In the genomic region with DNA sequence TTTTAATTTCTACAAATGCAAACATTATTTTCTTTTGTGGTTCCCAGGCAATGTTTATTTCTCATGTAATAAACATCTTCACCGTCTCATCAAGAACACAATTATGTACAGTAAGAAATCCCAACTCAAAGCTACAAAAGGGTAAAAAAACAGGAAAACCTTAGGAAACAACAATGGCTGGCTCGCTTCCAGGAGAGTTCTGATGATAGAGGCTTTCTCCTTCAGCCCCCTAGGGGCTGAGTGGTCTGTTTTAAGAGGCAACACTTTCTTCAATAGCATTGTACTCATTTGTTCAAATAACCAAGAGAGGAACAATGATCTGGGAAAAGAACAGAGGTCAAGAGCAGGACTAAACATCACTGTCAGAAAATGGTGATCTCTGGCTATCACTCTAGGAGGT, we compare ENCODE assay signal across 12 mouse cellular contexts.
DNase-seq lines count a peak whose midpoint lies in the region; ATAC-seq and TF ChIP-seq lines count a peak whose summit lies in the region.
"Had no signal": no experiment of that assay in that cellular context is flagged by ENCODE, and none has a peak within 500 bp of the region (broad histone marks: within the 10 kb centered on the region; RNA-seq: fewer than 3 reads in every experiment).

No protein-coding gene starts in this region.

- intact Hi-C loops in heart, postnatal 10 days (cut with DNase I): no loop called here

- H3K9me3 ChIP-seq in lung, embryonic 14.5 days (ENCODE audit: low read depth, low read length): no peaks in the 10 kb centered on the region
- H3K9me3 ChIP-seq: hindbrain, embryonic 12.5 days; limb, embryonic 15.5 days; megakaryocyte, embryonic 14.5 days had no signal

- no peaks in the 10 kb centered on the region for H3K27me3 ChIP-seq in lung, embryonic 14.5 days (ENCODE audit: insufficient read depth, low read length)
- H3K27me3 ChIP-seq: hindbrain, embryonic 12.5 days; limb, embryonic 15.5 days; megakaryocyte, embryonic 14.5 days had no signal

- TF ChIP-seq CTCF in lung, embryonic 14.5 days (IDR thresholded peaks at IDR 0.05; ENCODE audit: low read depth): peak; percentile 9; the same call in 1 of the 2 replicates

- no peaks in the 10 kb centered on the region for H3K36me3 ChIP-seq in lung, embryonic 14.5 days (ENCODE audit: insufficient read depth)
- H3K36me3 ChIP-seq: hindbrain, embryonic 12.5 days; limb, embryonic 15.5 days had no signal

- peak; percentile 47 for DNase-seq in adrenal gland, postnatal 10 days
- no peak for DNase-seq in adrenal gland, postnatal 4 days (ENCODE audit: low spot score in 2 of 2)
- peak; percentile 67 for DNase-seq in lung, embryonic 14.5 days
- no peak for DNase-seq in lung, adult 18-20 months
- peak; percentile 58 to 69 for DNase-seq in heart, postnatal 10 days
- DNase-seq in kidney, postnatal 4 days: peak; percentile 73 to 78
- no peak for DNase-seq in right cerebral cortex, postnatal 25 days
- DNase-seq in urinary bladder, postnatal 14 days (ENCODE audit: low spot score): no peak

- H3K9ac ChIP-seq in lung, embryonic 14.5 days: no peak overlapping the region
- H3K9ac ChIP-seq: hindbrain, embryonic 12.5 days; limb, embryonic 15.5 days had no signal

- H3K27ac ChIP-seq in lung, embryonic 14.5 days (ENCODE audit: low read depth): no peak overlapping the region
- H3K27ac ChIP-seq: hindbrain, embryonic 12.5 days; limb, embryonic 15.5 days had no signal

- H3K4me2 ChIP-seq in lung, embryonic 14.5 days: no peak overlapping the region
- H3K4me2 ChIP-seq: hindbrain, embryonic 12.5 days; limb, embryonic 15.5 days had no signal

- WGBS in lung, embryonic 14.5 days: 48% methylated on average over 2 of the region's 2 CpGs

- no peaks in the 10 kb centered on the region for H3K4me1 ChIP-seq in lung, embryonic 14.5 days (ENCODE audit: insufficient read depth)
- H3K4me1 ChIP-seq: limb, embryonic 15.5 days; megakaryocyte, embryonic 14.5 days had no signal

- ATAC-seq in lung, embryonic 14.5 days (ENCODE audit: insufficient read depth): no peak
- ATAC-seq: forebrain, embryonic 16.5 days had no signal

- no peak overlapping the region for H3K4me3 ChIP-seq in lung, embryonic 14.5 days (ENCODE audit: low read depth, low read length)
- H3K4me3 ChIP-seq: hindbrain, embryonic 12.5 days; limb, embryonic 15.5 days; megakaryocyte, embryonic 14.5 days had no signal

Comparison
In these comparisons a context has a peak if more than half of its experiments do, and no peak if none do; other contexts are left out.
1. DNase-seq: peak in adrenal gland, postnatal 10 days (single experiment), lung, embryonic 14.5 days (single experiment), heart, postnatal 10 days (2 of 2) and kidney, postnatal 4 days (2 of 2); none in adrenal gland, postnatal 4 days (0 of 2), lung, adult 18-20 months (0 of 2), right cerebral cortex, postnatal 25 days (single experiment) and urinary bladder, postnatal 14 days (single experiment).